Mouse (Mus musculus) midbrain, embryonic 16.5 days (tissue): ENCODE measurements around the gene Fbxl21. TPM values are rescaled to one million over a fixed set of nuclear protein-coding genes. Genes with fewer than 3 reads are reported as not detected.

ENCODE experiments used
- ATAC-seq: fragments of 200-750 bp; cut with Nextera tagmentation; 2 replicates; pipeline ENCODE4 v1.8.0; 2017; ENCODE audit warnings: moderate TSS enrichment
- H3K27ac ChIP-seq: fragments of 300-500 bp; sonication (generic); 2 replicates; pipeline ENCODE4 v1.5.1; 2014; ENCODE audit warnings: mild to moderate bottlenecking, low read length, mixed read lengths
- H3K27me3 ChIP-seq: fragments of 300-500 bp; sonication (generic); 2 replicates; pipeline ENCODE4 v1.6.1; 2014; ENCODE audit warnings: low read depth, low read length, mixed read lengths; ENCODE audit not compliant: control insufficient read depth, insufficient read depth
- H3K36me3 ChIP-seq: fragments of 300-500 bp; sonication (generic); 2 replicates; pipeline ENCODE4 v1.6.1; 2014; ENCODE audit warnings: mild to moderate bottlenecking, low read length, moderate library complexity, mixed read lengths; ENCODE audit not compliant: control insufficient read depth, insufficient read depth
- H3K4me1 ChIP-seq: fragments of 300-500 bp; sonication (generic); 2 replicates; pipeline ENCODE4 v1.6.1; 2014; ENCODE audit warnings: mild to moderate bottlenecking, low read length, mixed read lengths; ENCODE audit not compliant: control insufficient read depth, insufficient read depth
- H3K4me2 ChIP-seq: fragments of 300-500 bp; sonication (generic); 2 replicates; pipeline ENCODE4 v1.6.1; 2014; ENCODE audit warnings: mild to moderate bottlenecking, low read length, mixed read lengths
- H3K4me3 ChIP-seq: fragments of 300-500 bp; sonication (generic); 2 replicates; pipeline ENCODE4 v1.5.1; 2014; ENCODE audit warnings: low read depth, mild to moderate bottlenecking, low read length, moderate library complexity, mixed read lengths
- H3K9ac ChIP-seq: fragments of 300-500 bp; sonication (generic); 2 replicates; pipeline ENCODE4 v1.6.1; 2014; ENCODE audit warnings: low read depth, low read length, mixed read lengths
- H3K9me3 ChIP-seq: fragments of 300-500 bp; sonication (generic); replicated peaks from 2 replicates; pipeline ENCODE4 v1.6.1; 2014; ENCODE audit warnings: mild to moderate bottlenecking, low read length, mixed read lengths; ENCODE audit not compliant: control insufficient read depth, poor library complexity, severe bottlenecking
- WGBS: fragments of 180-500 bp; shearing (Covaris S2); extraction: QIAGEN DNeasy Blood & Tissue Kit; methylation state at CpG from one replicate; pipeline ENCODE4 v1.1.7; 2014; 5-methylcytosine and 5-hydroxymethylcytosine counted together
- polyA plus RNA-seq: library from polyadenylated mRNA; unstranded; fragments of >200 nt; fragmentation: Nextera tagmentation; extraction: Ambion mirVana; gene quantifications from 2 replicates; pipeline ENCODE4 v1.2.1, GENCODE M21; 2015

Gene Fbxl21
- polyA plus RNA-seq, 1 experiment from 2014 or later: 3.2 TPM

DNA sequence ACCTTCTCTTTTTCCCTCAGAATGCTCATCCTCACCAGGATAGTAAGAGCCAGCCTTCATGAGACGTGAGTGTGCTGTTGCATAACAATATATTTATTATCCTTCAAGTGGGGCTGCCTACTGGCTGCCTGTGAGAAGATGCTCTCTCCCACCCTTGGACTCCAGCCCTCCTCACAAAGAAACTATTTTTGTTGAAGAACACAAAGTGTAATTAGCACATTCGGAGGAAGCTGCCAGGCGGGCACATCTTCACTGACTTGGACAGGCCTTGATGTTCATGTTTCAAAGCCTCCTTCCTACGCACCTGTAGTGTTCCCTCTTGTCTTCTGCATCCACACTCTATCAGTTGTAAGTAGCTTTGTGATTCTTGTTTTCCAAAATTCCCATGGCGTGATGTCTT is 58.2 kb downstream of the Fbxl21 start:
- H3K9me3 ChIP-seq: no peaks in the 10 kb centered on the region
- WGBS: 77% methylated on average over 5 of the region's 5 CpGs
- peaks cover 12% of the 10 kb centered on the region for H3K4me1 ChIP-seq
- no peak overlapping the region for H3K9ac ChIP-seq
- H3K27ac ChIP-seq: no peak overlapping the region
- no peak overlapping the region for H3K4me2 ChIP-seq
- H3K4me3 ChIP-seq: no peak overlapping the region
- H3K27me3 ChIP-seq: no peaks in the 10 kb centered on the region
- ATAC-seq: no peak
- H3K36me3 ChIP-seq: no peaks in the 10 kb centered on the region

DNA sequence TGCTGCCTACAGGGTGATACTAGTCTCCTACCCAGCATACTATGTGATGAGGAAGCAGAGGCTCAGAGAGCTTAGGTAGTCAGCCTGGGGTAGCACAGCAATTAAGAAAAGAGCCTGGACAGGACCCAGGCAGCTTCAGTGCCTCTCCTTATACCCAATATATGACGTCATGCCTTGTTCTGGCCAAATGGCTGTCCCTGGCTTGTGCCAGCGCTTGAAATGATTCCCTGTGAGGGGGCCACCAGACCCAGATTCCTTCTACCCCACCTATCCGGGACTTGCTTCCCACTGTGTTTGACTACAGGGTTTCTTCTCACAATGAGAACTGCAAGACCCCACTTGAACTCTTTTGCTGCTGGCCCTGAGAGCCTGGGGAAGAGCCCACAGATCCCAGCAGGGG is 59.2 kb downstream of the Fbxl21 start:
- Histone ChIP-seq H3K27ac (no peak overlapping the region), H3K4me1 (peaks cover 12% of the 10 kb centered on the region), H3K4me2 (no peak overlapping the region), H3K4me3 (no peak overlapping the region), H3K9me3 (no peaks in the 10 kb centered on the region), H3K27me3 (no peaks in the 10 kb centered on the region), H3K9ac (no peak overlapping the region), H3K36me3 (no peaks in the 10 kb centered on the region)
- 9% methylated on average over 3 of the region's 3 CpGs for WGBS
- ATAC-seq: no peak; the same call in 1 of the 2 replicates

DNA sequence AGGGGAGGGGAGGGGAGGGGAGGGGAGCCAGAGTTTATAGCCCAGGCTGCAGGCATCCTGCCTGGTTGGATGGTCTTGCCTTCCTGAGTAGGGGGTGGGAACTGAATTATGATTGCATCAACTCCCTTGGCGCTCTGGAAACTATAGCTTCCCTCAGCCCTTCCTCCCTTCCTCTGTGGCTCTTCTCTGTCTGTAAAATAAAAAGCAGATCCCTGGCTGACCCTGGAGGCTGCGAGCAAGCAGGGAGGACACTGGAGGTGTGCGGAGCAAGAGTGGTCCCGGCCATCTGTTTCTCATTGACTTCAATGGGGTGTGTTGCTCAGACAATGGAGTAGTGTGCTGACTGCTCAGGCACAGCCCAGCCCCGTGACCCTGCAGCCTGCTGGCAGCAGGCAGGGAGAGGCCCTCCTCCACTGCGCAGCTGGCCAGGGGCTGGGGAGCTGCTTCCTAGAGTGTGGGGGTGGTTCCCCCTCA is 59.7 kb downstream of the Fbxl21 start:
- Histone ChIP-seq H3K9ac (peak overlapping the region; percentile 49; the same call in 1 of the 2 replicates), H3K4me1 (peaks cover 12% of the 10 kb centered on the region), H3K9me3 (no peaks in the 10 kb centered on the region), H3K27me3 (no peaks in the 10 kb centered on the region), H3K4me2 (peak overlapping the region; percentile 20; the same call in 1 of the 2 replicates), H3K4me3 (no peak overlapping the region), H3K27ac (peak overlapping the region; percentile 67), H3K36me3 (no peaks in the 10 kb centered on the region)
- WGBS: 2% methylated on average over 6 of the region's 6 CpGs
- peak; percentile 84; the same call in 1 of the 2 replicates for ATAC-seq

DNA sequence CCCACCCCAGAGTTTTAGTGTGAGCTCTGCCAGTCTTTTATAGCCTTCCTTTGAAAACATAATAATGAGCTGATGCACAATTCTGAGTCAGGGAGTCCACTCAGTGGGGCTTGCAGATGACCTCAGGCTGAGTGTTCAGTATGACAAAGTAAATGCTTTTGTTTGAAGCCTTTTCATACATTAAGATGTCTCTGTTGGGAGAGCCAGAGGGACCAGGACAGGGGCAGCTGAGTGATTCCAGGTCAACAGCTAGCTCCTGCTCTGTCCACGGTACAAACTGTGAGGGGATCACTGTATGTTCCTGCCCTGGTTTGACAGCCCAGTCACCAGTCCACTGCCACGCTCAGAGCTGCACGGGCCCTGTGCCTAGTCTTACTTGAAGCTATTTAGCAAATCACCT is 60.4 kb downstream of the Fbxl21 start:
- no peak for ATAC-seq
- Histone ChIP-seq H3K4me3 (no peak overlapping the region), H3K4me1 (peaks cover 12% of the 10 kb centered on the region), H3K9me3 (no peaks in the 10 kb centered on the region), H3K9ac (no peak overlapping the region), H3K27me3 (no peaks in the 10 kb centered on the region), H3K27ac (no peak overlapping the region), H3K4me2 (no peak overlapping the region), H3K36me3 (no peaks in the 10 kb centered on the region)
- 18% methylated on average over 3 of the region's 3 CpGs for WGBS

DNA sequence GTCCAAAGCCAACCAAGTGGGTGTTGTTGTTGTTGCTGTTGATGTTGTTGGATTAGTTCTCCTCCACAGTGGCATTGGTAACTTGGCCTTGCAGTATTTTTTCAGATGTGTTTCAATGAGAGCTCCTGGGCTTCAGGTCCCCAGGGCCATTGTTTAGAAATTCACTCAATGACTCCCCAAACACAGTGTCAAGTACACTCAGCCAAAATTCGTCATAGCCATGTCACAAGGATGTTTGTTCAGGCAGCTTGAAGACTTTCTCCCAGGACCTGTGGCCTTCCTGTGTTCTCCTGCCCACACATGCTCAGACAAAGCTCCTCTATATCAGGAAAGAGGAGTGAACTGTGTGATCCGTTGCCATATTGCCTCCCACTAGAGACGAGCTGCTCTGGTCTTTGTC is 63.8 kb downstream of the Fbxl21 start:
- Histone ChIP-seq H3K4me3 (no peak overlapping the region), H3K27ac (no peak overlapping the region), H3K27me3 (no peaks in the 10 kb centered on the region), H3K36me3 (no peaks in the 10 kb centered on the region), H3K4me2 (no peak overlapping the region), H3K9ac (no peak overlapping the region), H3K9me3 (no peaks in the 10 kb centered on the region), H3K4me1 (peaks cover 12% of the 10 kb centered on the region)
- no peak for ATAC-seq
- WGBS: 88% methylated on average over 3 of the region's 3 CpGs

Other genes starting within 250 kb of the Fbxl21 start
- 12.3 and 21.0 TPM in 2 replicates for gene Cxcl14, start 225.9 kb upstream of the Fbxl21 start, polyA plus RNA-seq
- gene Gm3045, start 95.9 kb upstream of the Fbxl21 start, polyA plus RNA-seq: not detected in 2 replicates
- not detected in 2 replicates for gene Slc25a48, start 84.1 kb upstream of the Fbxl21 start, polyA plus RNA-seq
- gene Il9, start 40.2 kb upstream of the Fbxl21 start, polyA plus RNA-seq: not detected in 2 replicates
- not detected in 2 replicates for gene Lect2, start 26.0 kb downstream of the Fbxl21 start, polyA plus RNA-seq
- gene Tgfbi, start 87.1 kb downstream of the Fbxl21 start, polyA plus RNA-seq: 2.9 and 4.1 TPM in 2 replicates
- gene Smad5, start 180.5 kb downstream of the Fbxl21 start, polyA plus RNA-seq: 17.1 and 18.7 TPM in 2 replicates
- 3.0 and 4.5 TPM in 2 replicates for gene Gm45623, start 231.4 kb downstream of the Fbxl21 start, polyA plus RNA-seq